Comparison of ENCODE assay signal across 8 mouse cellular contexts in genomic region chr1:143777558-143778218, GRCm38 (mm10). TPM values are rescaled to one million over a fixed set of nuclear protein-coding genes. Genes with fewer than 3 reads are reported as not detected.
DNase-seq lines count a peak whose midpoint lies in the region; ATAC-seq and TF ChIP-seq lines count a peak whose summit lies in the region.

No protein-coding gene starts in this region.

- H3K27ac ChIP-seq in cerebellum, adult 2 months (ENCODE audit: insufficient read depth, low read length), result peak overlapping the region; percentile 42; the same call in 1 of the 2 replicates
- H3K27ac ChIP-seq in heart, embryonic 16.5 days (ENCODE audit: low read length), result peak overlapping the region; percentile 67
- peak overlapping the region; percentile 85 for H3K27ac ChIP-seq in liver, embryonic 13.5 days
- peak overlapping the region; percentile 76 for H3K27ac ChIP-seq in spleen, adult 2 months (ENCODE audit: insufficient read depth, low read length)

- H3K4me2 ChIP-seq in heart, embryonic 16.5 days (ENCODE audit: low read depth, low read length), result peak overlapping the region; percentile 92
- H3K4me2 ChIP-seq in liver, embryonic 13.5 days, result peak overlapping the region; percentile 97

- WGBS in cerebellum, adult 2 months, result under 1% methylated on average over 39 of the region's 39 CpGs
- WGBS in heart, embryonic 16.5 days, result under 1% methylated on average over 37 of the region's 39 CpGs
- under 1% methylated on average over 38 of the region's 39 CpGs for WGBS in liver, embryonic 13.5 days (ENCODE audit: insufficient replicate concordance)
- WGBS in spleen, adult 2 months, result 1% methylated on average over 31 of the region's 39 CpGs

- H3K4me3 ChIP-seq in cerebellum, adult 2 months (replicated peaks; ENCODE audit: insufficient read depth, low read depth, low read length), result peak overlapping the region; percentile 85
- H3K4me3 ChIP-seq in heart, embryonic 16.5 days (ENCODE audit: low read length), result peak overlapping the region; percentile 93
- H3K4me3 ChIP-seq in liver, embryonic 13.5 days (replicated peaks), result peak overlapping the region; percentile 96
- H3K4me3 ChIP-seq in spleen, adult 2 months (ENCODE audit: extremely low read depth, insufficient read depth, insufficient read length), result peak overlapping the region; percentile 69

- TF ChIP-seq POLR2A in cerebellum, adult 2 months (IDR thresholded peaks at IDR 0.05; ENCODE audit: borderline replicate concordance, insufficient read depth, low read length), result no peak
- no peak for TF ChIP-seq POLR2A in spleen, adult 2 months (IDR thresholded peaks at IDR 0.05; ENCODE audit: low read depth, low read length)

- H3K36me3 ChIP-seq in heart, embryonic 16.5 days (ENCODE audit: control insufficient read depth, insufficient read depth), result no peaks in the 10 kb centered on the region
- peaks cover 11% of the 10 kb centered on the region; the same call in 1 of the 2 replicates for H3K36me3 ChIP-seq in liver, embryonic 13.5 days
- H3K36me3 ChIP-seq in spleen, adult 2 months (ENCODE audit: control insufficient read depth, insufficient read depth, low read length), result no peaks in the 10 kb centered on the region; the same call in 1 of the 2 replicates

- no peak for DNase-seq in cerebellum, adult 2 months
- no peak for DNase-seq in cerebellum, postnatal 25 days
- peak; percentile 38 for DNase-seq in thymus, postnatal 0 days (ENCODE audit: low spot score)
- no peak for DNase-seq in thymus, postnatal 10 days (ENCODE audit: low spot score in 2 of 2)
- DNase-seq in liver, embryonic 13.5 days, result no peak
- DNase-seq in spleen, adult 2 months (ENCODE audit: low read depth in 1 of 2, low spot score in 2 of 2), result peak in 1 of 2 experiments; percentile 4
- DNase-seq in urinary bladder, postnatal 14 days (ENCODE audit: low spot score), result no peak

- H3K9ac ChIP-seq in heart, embryonic 16.5 days (ENCODE audit: low read length), result peak overlapping the region; percentile 94
- H3K9ac ChIP-seq in liver, embryonic 13.5 days, result peak overlapping the region; percentile 99

- H3K27me3 ChIP-seq in cerebellum, adult 2 months (ENCODE audit: control insufficient read depth, insufficient read depth, low read length), result no peaks in the 10 kb centered on the region
- H3K27me3 ChIP-seq in heart, embryonic 16.5 days (ENCODE audit: control insufficient read depth, insufficient read depth, low read length), result no peaks in the 10 kb centered on the region
- H3K27me3 ChIP-seq in liver, embryonic 13.5 days, result peaks cover 23% of the 10 kb centered on the region
- H3K27me3 ChIP-seq in spleen, adult 2 months (ENCODE audit: control insufficient read depth, insufficient read depth, low read length), result no peaks in the 10 kb centered on the region

- ATAC-seq in heart, embryonic 16.5 days (replicated peaks; ENCODE audit: extremely low read depth, insufficient read depth, low FRiP score), result peak; percentile 7
- peak; percentile 42 for ATAC-seq in liver, embryonic 13.5 days (ENCODE audit: low read depth)

- TF ChIP-seq CTCF in cerebellum, adult 2 months (IDR thresholded peaks at IDR 0.05; ENCODE audit: borderline replicate concordance, insufficient read depth, low read depth, low read length), result no peak
- TF ChIP-seq CTCF in spleen, adult 2 months (IDR thresholded peaks at IDR 0.05; ENCODE audit: extremely low read depth, insufficient read depth, insufficient read length, insufficient replicate concordance), result no peak

- peaks cover 9% of the 10 kb centered on the region; the same call in 1 of the 2 replicates for H3K4me1 ChIP-seq in cerebellum, adult 2 months (ENCODE audit: control insufficient read depth, insufficient read depth, low read length)
- peaks cover 13% of the 10 kb centered on the region for H3K4me1 ChIP-seq in heart, embryonic 16.5 days (ENCODE audit: control insufficient read depth, insufficient read depth, low read length)
- H3K4me1 ChIP-seq in liver, embryonic 13.5 days (replicated peaks), result peaks cover 26% of the 10 kb centered on the region
- no peaks in the 10 kb centered on the region; the same call in 1 of the 2 replicates for H3K4me1 ChIP-seq in spleen, adult 2 months (ENCODE audit: control insufficient read depth, insufficient read depth, insufficient read length)

- no peaks in the 10 kb centered on the region for H3K9me3 ChIP-seq in heart, embryonic 16.5 days (replicated peaks; ENCODE audit: control insufficient read depth, low read length)
- no peaks in the 10 kb centered on the region for H3K9me3 ChIP-seq in liver, embryonic 13.5 days (replicated peaks)

RNA-seq across cellular contexts. Expression of gene Uchl5, which starts 0.6 kb away (rescaled TPM):
- polyA plus RNA-seq in cerebellum, adult 2 months (2012; rRNA removed), result 33.8 and 38.9 TPM in 2 replicates
- 157 and 159 TPM in 2 replicates for polyA plus RNA-seq in thymus, postnatal 0 days (2015; fragmentation: Nextera tagmentation; extraction: Ambion mirVana)
- 74.5 and 94.5 TPM in 2 replicates for polyA plus RNA-seq in heart, embryonic 16.5 days (2015; fragmentation: Nextera tagmentation; extraction: Ambion mirVana)
- polyA plus RNA-seq in liver, embryonic 13.5 days (2015; fragmentation: Nextera tagmentation; extraction: Ambion mirVana), result 106 and 118 TPM in 2 replicates
- 2.7 and 4.9 TPM in 2 replicates for polyA plus RNA-seq in spleen, adult 2 months (2012; rRNA removed)

RNA-seq across cellular contexts. Expression of gene Trove2, which starts 0.8 kb away (rescaled TPM):
- polyA plus RNA-seq in cerebellum, adult 2 months (2012; rRNA removed), result 18.8 and 19.5 TPM in 2 replicates
- polyA plus RNA-seq in thymus, postnatal 0 days (2015; fragmentation: Nextera tagmentation; extraction: Ambion mirVana), result 4.1 TPM in 2 replicates
- 11.7 and 12.5 TPM in 2 replicates for polyA plus RNA-seq in heart, embryonic 16.5 days (2015; fragmentation: Nextera tagmentation; extraction: Ambion mirVana)
- 1.9 and 2.9 TPM in 2 replicates for polyA plus RNA-seq in liver, embryonic 13.5 days (2015; fragmentation: Nextera tagmentation; extraction: Ambion mirVana)
- 0.46 and 0.49 TPM in 2 replicates for polyA plus RNA-seq in spleen, adult 2 months (2012; rRNA removed)
